Mouse (Mus musculus): ENCODE data around the gene Map3k5. TPM values are rescaled to one million over a fixed set of nuclear protein-coding genes. Genes with fewer than 3 reads are reported as not detected.

Gene Map3k5
- polyA plus RNA-seq, 1 experiment from 2014 or later: 1.9 TPM

DNA sequence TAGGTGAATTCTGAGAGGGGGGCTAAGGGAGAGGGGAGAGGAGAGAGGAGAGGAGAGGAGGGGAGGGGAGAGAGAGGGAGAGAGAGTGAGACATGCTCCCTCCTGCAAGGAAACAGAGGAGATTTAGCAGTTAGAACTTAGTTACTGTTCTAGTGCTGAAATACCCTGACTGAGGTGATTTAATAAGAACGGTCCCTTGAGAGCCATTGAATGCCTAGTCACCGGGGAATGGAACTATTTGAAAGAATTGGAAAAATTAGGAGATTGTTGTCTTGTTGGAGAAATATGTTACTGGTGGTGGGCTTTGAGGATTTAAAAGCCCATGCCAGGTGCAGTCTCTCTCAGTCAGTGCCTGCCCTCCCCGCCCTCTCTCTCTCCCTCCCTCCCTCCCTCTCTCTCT, 61.9 kb downstream of the Map3k5 start:
- no peak for ATAC-seq (ENCODE audit: borderline replicate concordance, extremely low read depth, low FRiP score, low TSS enrichment)
- 47% methylated on average over 3 of the region's 3 CpGs for WGBS
- Histone ChIP-seq H3K9ac (no peak overlapping the region), H3K4me3 (no peak overlapping the region), H3K27me3 (no peaks in the 10 kb centered on the region), H3K4me2 (no peak overlapping the region), H3K27ac (no peak overlapping the region), H3K36me3 (no peaks in the 10 kb centered on the region), H3K4me1 (no peaks in the 10 kb centered on the region), H3K9me3 (no peaks in the 10 kb centered on the region)

DNA sequence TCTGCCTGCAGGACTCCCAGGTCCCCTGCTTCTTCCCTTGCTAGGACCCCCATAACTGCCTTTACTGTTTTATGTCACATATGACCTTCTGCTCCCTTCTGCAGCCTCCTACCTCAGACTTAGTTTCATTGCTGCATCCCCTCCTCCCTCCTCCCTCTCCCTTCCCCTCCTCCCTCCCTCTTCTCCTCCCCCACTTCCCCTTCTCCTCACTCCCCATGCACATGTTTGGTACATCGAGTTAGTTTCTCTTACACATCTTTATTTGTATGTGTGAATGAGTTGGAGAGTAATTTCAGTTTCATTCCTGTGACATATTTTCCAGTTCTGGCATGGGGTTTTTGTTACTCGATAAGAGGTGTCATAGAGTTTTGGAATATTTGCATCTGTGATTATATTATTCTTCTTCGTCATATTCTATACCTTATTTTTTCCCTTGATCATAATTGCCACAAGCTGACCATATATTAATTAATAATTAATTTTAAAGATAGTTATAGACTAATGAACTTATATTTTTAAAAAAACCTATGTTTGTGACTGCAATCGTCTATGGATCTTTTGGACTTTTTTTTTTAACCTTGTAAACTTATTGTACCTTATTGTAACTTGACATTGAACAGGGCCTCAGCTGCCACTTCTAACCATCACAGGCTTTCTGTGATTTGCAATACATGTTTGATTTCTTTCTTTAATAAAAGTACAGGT, 65.6 kb downstream of the Map3k5 start:
- ATAC-seq (ENCODE audit: borderline replicate concordance, extremely low read depth, low FRiP score, low TSS enrichment): no peak

DNA sequence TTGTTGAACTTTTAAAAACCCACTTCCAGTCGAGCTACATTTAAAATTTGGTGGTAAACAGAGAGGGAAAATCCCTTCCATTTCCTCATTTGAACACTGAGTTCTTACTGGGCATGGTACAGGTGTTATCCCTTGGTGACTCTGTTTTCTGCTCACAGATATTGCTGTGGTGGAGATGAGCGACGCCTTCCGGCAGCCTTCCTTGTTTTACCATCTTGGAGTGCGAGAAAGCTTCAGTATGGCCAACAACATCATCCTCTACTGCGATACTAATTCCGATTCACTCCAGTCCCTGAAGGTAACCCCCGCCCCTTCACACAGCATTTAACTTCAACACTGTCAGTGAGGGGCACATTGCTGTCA, 66.1 kb downstream of the Map3k5 start:
- WGBS: 75% methylated on average over 8 of the region's 8 CpGs
- no peaks in the 10 kb centered on the region for H3K27me3 ChIP-seq
- no peak overlapping the region for H3K4me3 ChIP-seq
- H3K9me3 ChIP-seq: no peaks in the 10 kb centered on the region
- no peak for ATAC-seq (ENCODE audit: borderline replicate concordance, extremely low read depth, low FRiP score, low TSS enrichment)
- H3K4me1 ChIP-seq: no peaks in the 10 kb centered on the region
- H3K4me2 ChIP-seq: no peak overlapping the region
- H3K27ac ChIP-seq: no peak overlapping the region
- no peak overlapping the region for H3K9ac ChIP-seq
- no peaks in the 10 kb centered on the region for H3K36me3 ChIP-seq

More for the DNA sequence above, 65.6 kb downstream of the Map3k5 start:
- H3K27me3 ChIP-seq: no peaks in the 10 kb centered on the region
- no peaks in the 10 kb centered on the region for H3K36me3 ChIP-seq
- no peak overlapping the region for H3K27ac ChIP-seq
- H3K4me3 ChIP-seq: no peak overlapping the region
- H3K4me2 ChIP-seq: no peak overlapping the region
- no peaks in the 10 kb centered on the region for H3K4me1 ChIP-seq
- no peaks in the 10 kb centered on the region for H3K9me3 ChIP-seq
- no peak overlapping the region for H3K9ac ChIP-seq
- 64% methylated on average over 4 of the region's 4 CpGs for WGBS

DNA sequence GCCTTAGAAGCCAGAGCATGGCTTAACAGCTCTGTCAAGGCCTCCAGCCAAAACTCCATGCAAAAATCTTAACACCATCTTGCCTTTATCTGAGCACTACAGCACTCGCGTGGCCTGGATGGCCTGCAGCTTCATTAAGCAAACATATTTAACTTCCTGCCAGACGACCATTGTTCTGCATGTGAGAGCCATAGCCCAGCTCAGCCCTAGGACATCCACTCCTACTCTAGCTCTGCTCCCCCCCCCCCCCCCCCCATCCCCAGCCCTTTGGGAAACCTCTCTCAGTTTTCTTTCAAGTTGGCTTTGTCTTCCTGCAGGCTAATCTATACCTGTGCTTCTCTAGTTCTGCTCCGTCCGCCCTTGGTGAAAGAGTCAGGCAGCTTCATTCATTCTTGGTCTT, 67.7 kb downstream of the Map3k5 start:
- no peaks in the 10 kb centered on the region for H3K9me3 ChIP-seq
- no peaks in the 10 kb centered on the region for H3K36me3 ChIP-seq
- 42% methylated on average over 5 of the region's 5 CpGs for WGBS
- H3K4me3 ChIP-seq: no peak overlapping the region
- H3K27me3 ChIP-seq: no peaks in the 10 kb centered on the region
- H3K4me2 ChIP-seq: no peak overlapping the region
- no peak; the same call in 1 of the 2 replicates for ATAC-seq (ENCODE audit: borderline replicate concordance, extremely low read depth, low FRiP score, low TSS enrichment)
- H3K27ac ChIP-seq: no peak overlapping the region
- H3K9ac ChIP-seq: no peak overlapping the region
- no peaks in the 10 kb centered on the region for H3K4me1 ChIP-seq

DNA sequence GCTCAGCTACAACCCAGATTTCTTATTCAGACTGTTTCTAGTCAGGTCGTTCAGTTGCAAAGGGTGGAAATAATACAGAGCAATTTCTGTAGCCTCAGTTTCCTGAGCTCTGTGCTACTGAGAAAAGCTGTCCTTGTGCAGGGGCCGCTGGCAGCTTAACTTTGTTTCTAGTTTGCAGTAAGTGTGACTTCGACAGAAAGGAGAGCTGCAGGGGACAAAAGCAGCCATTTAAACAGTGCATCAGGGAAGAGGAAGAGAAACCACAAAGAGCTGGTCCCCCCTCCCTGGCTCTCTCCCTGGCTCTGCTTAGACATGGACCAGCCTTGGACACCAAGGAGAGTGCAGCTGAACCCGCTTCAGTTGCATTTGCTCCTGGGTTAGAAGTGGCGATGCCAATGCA, 68.7 kb downstream of the Map3k5 start:
- H3K4me2 ChIP-seq: no peak overlapping the region
- H3K27me3 ChIP-seq: no peaks in the 10 kb centered on the region
- H3K36me3 ChIP-seq: no peaks in the 10 kb centered on the region
- no peaks in the 10 kb centered on the region for H3K9me3 ChIP-seq
- no peak overlapping the region for H3K27ac ChIP-seq
- no peak overlapping the region for H3K4me3 ChIP-seq
- WGBS: 61% methylated on average over 5 of the region's 5 CpGs
- H3K4me1 ChIP-seq: no peaks in the 10 kb centered on the region
- ATAC-seq (ENCODE audit: borderline replicate concordance, extremely low read depth, low FRiP score, low TSS enrichment): no peak
- H3K9ac ChIP-seq: no peak overlapping the region

DNA sequence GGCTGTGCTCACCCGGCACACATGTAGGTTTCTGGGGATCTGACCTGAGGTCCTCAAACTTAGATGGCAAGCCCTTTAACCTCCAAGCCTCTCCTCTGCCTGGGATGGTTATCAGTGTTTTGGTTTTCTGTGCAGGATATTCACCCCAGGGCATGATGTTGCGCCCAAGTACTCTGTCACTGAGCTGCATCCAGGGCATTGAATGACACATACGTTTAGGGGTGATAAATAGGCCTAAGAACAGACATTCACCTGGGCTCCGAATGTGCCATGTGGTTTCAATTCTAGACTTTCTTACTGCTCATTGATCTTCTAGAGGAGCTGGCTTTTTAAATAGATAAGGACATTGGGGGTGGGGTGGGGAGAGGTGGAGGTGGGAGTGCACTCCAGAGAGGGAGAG, 70.5 kb downstream of the Map3k5 start:
- H3K9me3 ChIP-seq: no peaks in the 10 kb centered on the region
- no peak overlapping the region for H3K27ac ChIP-seq
- H3K9ac ChIP-seq: no peak overlapping the region
- no peak for ATAC-seq (ENCODE audit: borderline replicate concordance, extremely low read depth, low FRiP score, low TSS enrichment)
- H3K4me2 ChIP-seq: no peak overlapping the region
- no peaks in the 10 kb centered on the region for H3K27me3 ChIP-seq
- H3K36me3 ChIP-seq: no peaks in the 10 kb centered on the region
- 68% methylated on average over 4 of the region's 4 CpGs for WGBS
- H3K4me1 ChIP-seq: no peaks in the 10 kb centered on the region
- H3K4me3 ChIP-seq: no peak overlapping the region

DNA sequence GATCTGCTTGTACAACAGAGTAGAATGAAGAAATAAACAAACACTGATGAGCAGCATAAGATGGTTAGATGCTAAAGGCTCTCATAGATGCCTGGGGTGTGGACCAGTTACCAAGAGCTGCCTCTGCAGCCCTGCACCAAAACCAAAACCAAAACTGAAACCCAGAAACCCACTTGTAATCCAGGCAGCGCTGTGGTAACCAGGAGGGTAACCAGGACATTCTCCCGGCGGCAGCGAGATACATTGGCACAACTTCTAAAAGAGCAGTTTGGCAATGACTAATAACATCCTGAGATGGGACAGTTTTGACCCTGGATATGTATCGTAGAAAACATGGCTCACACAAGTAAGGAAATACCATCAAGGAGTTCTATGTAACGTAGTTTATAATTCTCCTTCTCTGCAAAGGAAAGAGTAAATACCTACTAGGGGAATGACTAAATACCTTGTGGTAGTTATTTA, 71.2 kb downstream of the Map3k5 start:
- Histone ChIP-seq H3K9me3 (no peaks in the 10 kb centered on the region), H3K9ac (no peak overlapping the region), H3K4me3 (no peak overlapping the region), H3K4me2 (no peak overlapping the region), H3K4me1 (no peaks in the 10 kb centered on the region), H3K36me3 (no peaks in the 10 kb centered on the region), H3K27me3 (no peaks in the 10 kb centered on the region), H3K27ac (no peak overlapping the region)
- ATAC-seq (ENCODE audit: borderline replicate concordance, extremely low read depth, low FRiP score, low TSS enrichment): no peak
- 77% methylated on average over 6 of the region's 6 CpGs for WGBS

DNA sequence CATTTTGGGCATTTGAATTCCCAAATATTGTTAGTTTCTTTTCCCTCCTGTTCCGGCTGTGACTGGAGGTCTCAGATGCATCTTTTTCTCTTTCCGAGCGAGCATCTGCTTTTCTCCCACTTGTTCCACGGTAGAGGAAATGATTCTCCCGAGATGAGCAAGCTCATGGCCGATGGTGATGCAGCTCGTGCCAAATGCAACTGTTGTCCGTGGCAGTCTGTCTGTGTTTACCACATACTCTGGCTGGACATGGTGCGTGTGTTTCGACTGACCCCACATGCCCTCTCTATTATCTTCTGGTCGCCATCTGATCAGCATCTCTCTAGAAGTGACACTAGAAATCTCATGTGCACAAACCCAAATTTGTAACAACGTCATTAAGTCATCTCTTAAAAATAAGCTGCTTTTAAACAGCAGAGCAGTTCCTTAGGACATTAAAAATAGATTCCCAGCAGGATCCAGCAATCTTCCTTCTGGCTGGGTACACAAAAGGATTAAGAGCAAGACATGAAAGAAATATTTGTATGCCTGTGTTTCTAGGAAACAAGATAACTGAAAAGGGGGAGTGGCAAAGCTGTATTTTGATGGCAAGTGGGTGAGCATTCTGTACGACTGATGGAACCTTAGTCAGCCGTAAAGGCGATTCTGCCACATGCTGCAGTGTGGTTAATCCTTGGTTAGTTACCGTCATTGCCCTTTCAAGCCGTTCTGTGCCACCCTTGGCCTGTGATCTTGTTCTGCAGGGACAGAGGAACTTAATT, 72.2 kb downstream of the Map3k5 start:
- 72% methylated on average over 17 of the region's 17 CpGs for WGBS
- Histone ChIP-seq H3K4me1 (no peaks in the 10 kb centered on the region), H3K27me3 (no peaks in the 10 kb centered on the region), H3K4me2 (no peak overlapping the region), H3K9me3 (no peaks in the 10 kb centered on the region), H3K9ac (no peak overlapping the region), H3K27ac (no peak overlapping the region), H3K4me3 (no peak overlapping the region), H3K36me3 (no peaks in the 10 kb centered on the region)
- ATAC-seq (ENCODE audit: borderline replicate concordance, extremely low read depth, low FRiP score, low TSS enrichment): no peak

DNA sequence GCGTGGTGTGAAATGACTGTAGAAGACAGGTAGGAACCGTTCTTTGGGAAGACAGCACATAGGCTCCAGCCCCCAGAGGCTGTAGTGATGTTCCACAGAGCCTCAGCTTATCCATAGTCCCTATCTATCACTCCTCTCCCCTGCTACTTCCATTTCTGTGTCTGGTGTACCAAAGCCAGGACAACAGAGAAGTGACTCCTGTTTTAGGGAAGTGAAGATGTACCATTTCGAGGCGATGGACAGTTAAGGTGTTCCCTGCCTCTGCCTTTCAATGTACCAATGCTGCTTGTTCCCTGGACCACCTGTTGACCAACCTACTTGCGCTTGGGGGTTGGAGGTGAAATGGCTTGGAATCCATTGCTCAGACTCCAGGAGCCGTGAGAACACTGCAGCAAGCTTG, 75.0 kb downstream of the Map3k5 start:
- Histone ChIP-seq H3K9me3 (no peaks in the 10 kb centered on the region), H3K9ac (no peak overlapping the region), H3K4me3 (no peak overlapping the region), H3K27me3 (no peaks in the 10 kb centered on the region), H3K4me2 (no peak overlapping the region), H3K4me1 (no peaks in the 10 kb centered on the region), H3K36me3 (no peaks in the 10 kb centered on the region), H3K27ac (no peak overlapping the region)
- no peak for ATAC-seq (ENCODE audit: borderline replicate concordance, extremely low read depth, low FRiP score, low TSS enrichment)
- WGBS: 86% methylated on average over 6 of the region's 6 CpGs

DNA sequence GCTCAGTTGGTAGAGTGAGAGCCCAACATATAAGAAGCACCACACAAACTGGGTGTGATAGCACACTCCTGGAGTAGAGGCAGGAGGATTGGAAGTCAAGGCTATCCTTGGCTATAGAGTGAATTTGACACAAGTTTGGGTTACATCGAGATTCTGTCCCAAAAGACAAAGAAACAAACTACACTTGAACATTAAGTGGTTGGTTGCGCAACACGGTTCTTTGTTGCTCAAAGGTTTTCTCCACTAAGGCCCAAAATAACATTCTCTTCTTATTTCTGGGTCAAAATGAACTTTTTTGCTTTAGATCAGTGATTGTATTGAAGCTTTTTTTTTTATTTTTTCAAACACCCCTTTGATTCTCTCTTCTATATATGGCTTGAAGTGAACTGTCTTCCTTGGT, 75.7 kb downstream of the Map3k5 start:
- no peak overlapping the region for H3K4me2 ChIP-seq
- H3K9me3 ChIP-seq: no peaks in the 10 kb centered on the region
- 91% methylated on average over 3 of the region's 3 CpGs for WGBS
- no peak overlapping the region for H3K4me3 ChIP-seq
- no peak overlapping the region for H3K27ac ChIP-seq
- no peaks in the 10 kb centered on the region for H3K27me3 ChIP-seq
- ATAC-seq (ENCODE audit: borderline replicate concordance, extremely low read depth, low FRiP score, low TSS enrichment): no peak
- H3K9ac ChIP-seq: no peak overlapping the region
- H3K4me1 ChIP-seq: no peaks in the 10 kb centered on the region
- no peaks in the 10 kb centered on the region for H3K36me3 ChIP-seq

DNA sequence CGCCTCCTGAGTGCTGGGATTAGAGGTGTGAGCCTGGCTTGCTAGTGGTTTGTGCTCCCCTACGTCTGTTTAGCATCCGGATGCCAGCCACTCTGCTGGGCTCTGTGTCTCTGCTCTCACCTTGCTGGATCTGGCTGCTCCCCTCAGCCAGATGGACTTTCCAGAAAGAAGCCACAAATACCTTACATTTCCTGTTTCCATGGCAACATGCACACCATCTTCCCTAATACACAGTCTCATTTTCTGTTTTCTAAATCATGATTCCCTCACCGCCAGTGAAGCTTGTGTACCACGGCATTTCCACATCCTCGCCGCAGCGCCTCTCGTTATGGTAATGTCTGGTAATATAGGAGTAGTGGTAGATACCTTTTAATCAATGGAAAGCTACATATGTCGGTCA, 84.1 kb downstream of the Map3k5 start:
- Histone ChIP-seq H3K27me3 (no peaks in the 10 kb centered on the region), H3K27ac (no peak overlapping the region), H3K4me1 (no peaks in the 10 kb centered on the region), H3K36me3 (no peaks in the 10 kb centered on the region), H3K9me3 (no peaks in the 10 kb centered on the region), H3K4me2 (no peak overlapping the region), H3K4me3 (no peak overlapping the region), H3K9ac (no peak overlapping the region)
- no peak for ATAC-seq (ENCODE audit: borderline replicate concordance, extremely low read depth, low FRiP score, low TSS enrichment)
- 95% methylated on average over 10 of the region's 10 CpGs for WGBS

DNA sequence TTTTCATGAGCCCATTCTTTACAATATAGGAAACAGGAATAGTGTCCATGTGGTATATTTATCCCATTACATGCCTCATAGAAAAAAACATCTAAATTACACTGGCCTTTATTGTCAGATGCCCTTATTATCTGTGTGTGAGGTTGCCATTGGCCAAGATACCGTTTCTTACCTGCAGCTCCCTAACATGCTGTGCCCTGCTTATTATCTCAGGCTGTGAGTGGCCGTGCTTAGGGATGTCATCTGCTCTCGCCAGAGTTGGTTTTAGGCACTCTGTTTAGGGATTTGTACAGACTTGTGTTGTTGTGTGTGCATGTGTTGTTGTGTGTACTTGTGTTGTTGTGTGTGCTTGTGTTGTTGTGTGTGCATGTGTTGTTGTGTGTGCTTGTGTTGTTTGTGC, 84.5 kb downstream of the Map3k5 start:
- Histone ChIP-seq H3K27ac (no peak overlapping the region), H3K9me3 (no peaks in the 10 kb centered on the region), H3K9ac (no peak overlapping the region), H3K27me3 (no peaks in the 10 kb centered on the region), H3K4me1 (no peaks in the 10 kb centered on the region), H3K36me3 (no peaks in the 10 kb centered on the region), H3K4me2 (no peak overlapping the region), H3K4me3 (no peak overlapping the region)
- 91% methylated on average over 3 of the region's 3 CpGs for WGBS
- ATAC-seq (ENCODE audit: borderline replicate concordance, extremely low read depth, low FRiP score, low TSS enrichment): no peak

Measured in lung, embryonic 15.5 days (tissue).